Mouse (Mus musculus): ENCODE results near the gene Dcaf15. TPM values are rescaled to one million over a fixed set of nuclear protein-coding genes. Genes with fewer than 3 reads are reported as not detected.

The Dcaf15 gene
- polyA plus RNA-seq, 3 experiments from 2014 or later: 16.6 to 20.0 (median 18.6) TPM

DNA sequence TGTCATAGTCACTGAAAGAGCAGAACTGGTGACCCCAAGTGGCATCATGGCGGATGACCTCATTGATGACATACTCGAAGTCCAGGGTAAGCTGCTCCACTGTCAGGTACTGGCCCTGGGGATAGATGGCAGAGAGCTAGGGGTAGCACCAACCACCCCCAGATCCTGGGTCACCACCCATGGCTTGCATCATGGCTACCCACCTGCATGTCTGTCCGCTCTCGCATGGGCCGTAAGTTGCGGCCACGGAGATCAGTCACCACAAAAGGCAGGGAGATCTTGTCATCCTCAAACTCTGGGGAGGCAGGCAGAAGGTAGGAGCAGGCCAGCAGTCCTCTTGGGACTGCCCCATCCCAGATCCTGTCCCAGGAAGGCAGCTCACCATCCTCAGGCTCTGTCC, 6.2 kb downstream of the Dcaf15 start:
- ATAC-seq: no peak

DNA sequence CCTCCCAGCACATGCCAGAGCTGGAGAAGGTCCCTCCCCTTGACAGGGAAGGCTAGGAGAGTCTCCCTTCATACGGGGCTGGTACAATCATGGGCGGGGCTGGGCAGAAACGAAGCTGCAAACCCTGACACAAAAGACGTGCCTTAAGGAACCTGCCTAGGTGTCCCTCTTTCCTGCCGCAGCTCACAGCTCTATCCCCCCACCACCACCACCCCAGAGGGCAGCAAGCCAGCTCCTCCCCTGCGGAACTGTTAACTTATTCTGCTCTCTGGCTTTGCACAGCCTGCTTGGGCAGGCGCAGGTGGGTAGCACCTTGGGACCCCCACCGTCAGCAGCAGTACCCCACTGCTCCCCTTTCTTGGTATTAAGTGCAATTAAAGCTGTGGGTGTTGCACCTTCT, 8.5 kb downstream of the Dcaf15 start:
- ATAC-seq: no peak

DNA sequence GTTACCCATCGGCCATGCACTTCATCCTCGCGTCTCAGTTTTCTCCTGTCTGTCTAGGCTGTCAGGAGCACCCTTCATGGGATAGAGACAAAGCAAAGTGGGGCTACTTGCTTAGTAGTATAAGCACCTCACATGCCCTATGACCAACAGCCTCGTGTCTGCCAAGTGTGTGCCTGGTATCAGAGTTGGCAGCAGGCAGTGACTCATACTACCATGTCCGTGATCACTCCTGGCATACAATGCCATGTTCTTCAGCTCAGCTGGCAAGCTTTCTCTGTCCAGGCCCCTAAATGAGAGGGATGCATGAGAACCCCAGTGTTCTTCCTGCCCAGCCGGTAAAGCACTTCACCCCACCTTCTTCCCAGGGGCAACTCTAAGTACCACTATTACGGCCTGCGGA, 14.0 kb downstream of the Dcaf15 start:
- no peak for ATAC-seq

DNA sequence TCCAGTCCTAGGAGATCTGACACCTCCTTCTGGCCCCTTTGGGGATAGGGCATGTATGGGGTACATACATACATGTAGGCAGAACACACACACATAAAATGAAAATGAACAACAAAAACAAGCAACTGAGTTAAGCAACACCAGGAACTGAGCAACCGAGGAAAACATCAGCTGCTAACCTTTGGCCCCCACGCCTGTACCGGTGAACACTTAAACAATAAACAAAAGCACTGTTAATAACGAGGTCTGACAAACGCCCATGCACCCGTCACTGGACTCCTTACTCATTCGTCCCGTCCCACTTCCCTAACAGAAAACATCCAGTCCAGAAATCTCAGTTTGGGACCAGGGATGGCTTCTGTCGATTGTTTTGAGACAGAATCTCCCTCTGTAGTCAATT, 15.3 kb downstream of the Dcaf15 start:
- no peak for ATAC-seq

DNA sequence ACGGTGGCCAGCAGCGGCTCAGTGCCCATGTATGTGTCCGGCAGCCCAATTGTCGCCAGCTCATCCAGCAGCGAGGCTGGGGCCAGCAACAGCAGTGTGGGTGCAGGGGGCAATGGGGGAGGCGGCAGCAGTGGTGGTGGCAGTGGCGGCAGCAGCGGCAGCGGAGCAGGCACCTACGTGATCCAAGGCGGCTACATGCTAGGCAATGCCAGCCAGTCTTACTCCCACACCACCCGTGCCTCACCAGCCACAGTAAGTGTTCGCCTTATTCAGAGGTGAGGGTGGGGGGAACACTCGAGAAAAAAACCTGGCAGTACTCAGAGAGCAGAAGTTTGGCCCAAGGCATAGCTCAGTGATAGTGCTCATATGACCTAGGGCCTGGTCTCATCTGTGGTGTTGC, 16.7 kb downstream of the Dcaf15 start:
- ATAC-seq: no peak

DNA sequence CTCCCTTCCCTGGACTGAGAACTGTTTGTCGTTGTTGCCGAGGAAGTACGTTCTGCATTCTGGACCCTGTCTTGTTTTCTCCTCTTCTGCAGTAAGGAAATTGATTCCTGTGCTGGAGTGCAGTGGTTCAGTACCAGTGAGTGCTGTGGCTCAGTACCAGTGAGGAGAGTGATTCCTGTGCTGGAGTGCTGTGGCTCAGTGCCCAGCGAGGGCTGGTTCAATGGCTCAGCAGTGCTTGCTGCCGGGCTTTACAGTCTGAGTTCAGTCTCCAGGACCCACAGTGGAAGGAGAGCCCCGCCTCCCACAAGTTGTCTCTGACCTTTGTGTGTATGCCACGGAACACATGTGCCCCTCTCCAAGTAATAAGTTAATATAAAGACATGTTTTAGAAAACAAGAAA, 17.4 kb downstream of the Dcaf15 start:
- no peak for ATAC-seq

DNA sequence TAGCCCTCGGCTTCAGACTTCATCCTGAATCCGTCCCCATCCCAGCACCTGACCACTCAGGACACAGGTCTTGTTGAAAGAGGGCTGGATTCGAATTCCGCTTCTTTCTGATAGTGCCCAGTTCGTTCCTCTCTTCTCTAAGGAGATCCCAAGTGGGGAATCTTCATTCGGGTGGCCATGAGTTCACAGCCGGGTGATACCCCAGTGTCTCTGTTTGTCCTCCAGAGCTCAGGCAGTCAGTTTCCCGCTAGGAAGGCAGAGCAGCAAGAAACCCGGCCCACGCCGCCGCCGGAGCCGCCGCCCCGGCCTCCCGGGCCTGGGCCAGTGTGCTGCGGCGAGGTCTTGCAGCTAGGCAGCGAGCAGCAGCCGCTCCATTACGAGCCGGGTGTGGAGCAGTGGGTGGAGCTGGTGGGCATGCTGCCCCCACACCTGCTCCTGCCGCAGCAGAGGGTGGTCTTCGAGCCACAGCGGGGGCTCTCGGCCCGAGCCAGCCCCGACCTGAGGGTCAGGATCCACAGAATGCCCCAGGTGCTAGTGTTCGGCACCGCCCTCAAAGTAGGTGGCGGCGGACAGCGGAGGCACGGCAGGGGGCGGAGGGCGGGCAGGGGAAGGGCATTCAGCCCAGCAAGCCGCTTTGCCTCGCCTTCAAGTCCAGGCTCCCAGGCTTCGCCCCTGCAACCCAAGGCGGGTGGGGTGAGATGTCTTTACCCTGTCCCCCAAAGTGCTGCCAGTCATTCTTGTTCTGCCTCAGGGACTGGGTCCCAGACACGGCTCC, 20.0 kb downstream of the Dcaf15 start:
- ATAC-seq: no peak

DNA sequence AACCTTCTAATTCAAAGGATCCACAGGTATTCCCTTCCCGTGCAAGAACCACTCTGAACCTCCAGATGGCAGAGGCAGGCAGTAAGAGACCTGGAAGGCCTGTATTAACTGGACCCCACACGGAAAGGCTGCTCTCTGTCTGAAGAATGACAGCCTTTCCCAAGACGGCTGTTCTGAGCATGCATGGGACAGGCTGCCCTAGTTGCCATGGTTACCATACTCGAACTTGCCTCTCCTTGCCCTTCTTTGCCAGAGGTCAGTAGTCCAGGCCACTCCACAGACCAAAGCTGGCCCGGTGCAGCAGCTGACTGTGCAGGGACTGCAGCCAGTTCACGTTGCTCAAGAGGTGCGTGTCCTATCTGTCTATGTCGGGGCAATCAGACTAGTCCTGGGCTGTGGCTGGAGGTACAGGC, 20.7 kb downstream of the Dcaf15 start:
- ATAC-seq: no peak

DNA sequence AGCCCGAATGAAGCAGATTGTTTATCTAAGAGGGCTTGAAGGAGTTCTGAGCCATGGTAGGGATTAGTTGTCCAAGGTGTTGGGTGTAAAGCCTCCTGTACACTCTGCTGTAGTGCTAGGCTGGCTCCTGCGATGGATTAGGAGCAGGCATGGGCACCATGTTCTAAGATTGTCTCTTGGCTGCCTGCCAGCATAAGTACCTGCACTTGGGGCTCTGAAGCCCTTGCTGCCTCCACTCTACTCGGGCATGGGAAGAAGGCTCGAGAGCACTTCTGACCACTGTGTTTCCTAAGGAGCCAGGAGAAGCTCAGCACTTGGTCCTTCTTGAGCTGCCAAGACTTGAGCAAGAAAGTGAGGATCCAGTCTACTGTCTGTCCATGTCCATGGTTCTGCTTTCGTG, 25.4 kb downstream of the Dcaf15 start:
- ATAC-seq: no peak

DNA sequence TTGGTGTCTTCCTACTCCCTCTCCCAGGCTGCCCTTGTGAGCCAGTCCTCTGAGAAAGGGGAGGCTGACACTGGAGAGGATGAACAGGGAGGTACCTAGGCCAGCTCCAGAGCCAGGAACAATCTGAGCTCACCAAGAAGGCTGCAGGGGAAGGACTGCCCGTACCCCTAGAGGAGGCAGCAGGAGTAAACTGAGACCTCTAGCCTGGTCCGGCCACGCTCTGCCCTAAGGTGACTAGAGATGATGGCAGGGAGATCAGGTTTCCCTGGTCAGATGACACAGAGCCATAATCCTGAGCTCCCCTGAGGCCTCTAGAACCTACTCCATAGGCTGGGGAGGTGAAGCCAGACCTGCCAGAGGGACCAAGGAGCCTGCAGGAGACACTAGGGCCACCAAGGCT, 27.7 kb downstream of the Dcaf15 start:
- no peak for ATAC-seq

DNA sequence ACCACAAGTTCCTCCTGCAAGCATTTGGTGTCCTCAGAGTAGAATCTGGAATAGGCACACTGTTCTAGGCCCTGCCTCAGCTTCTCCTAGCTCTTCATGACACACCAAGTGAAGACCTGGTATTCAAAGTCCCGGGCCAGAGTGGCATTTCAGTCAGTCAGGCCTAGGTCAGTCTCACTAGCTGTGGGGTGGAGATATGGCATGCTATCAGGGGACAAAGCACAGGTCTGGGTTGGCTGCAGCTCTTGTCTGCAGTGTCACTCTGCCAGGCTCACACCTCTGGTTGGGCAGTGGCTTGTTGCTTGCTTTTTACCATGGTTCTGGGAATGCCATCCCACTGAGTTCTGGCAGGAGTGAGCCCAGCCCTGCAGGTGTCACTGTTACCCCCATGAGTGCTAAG, 28.2 kb downstream of the Dcaf15 start:
- ATAC-seq: no peak

DNA sequence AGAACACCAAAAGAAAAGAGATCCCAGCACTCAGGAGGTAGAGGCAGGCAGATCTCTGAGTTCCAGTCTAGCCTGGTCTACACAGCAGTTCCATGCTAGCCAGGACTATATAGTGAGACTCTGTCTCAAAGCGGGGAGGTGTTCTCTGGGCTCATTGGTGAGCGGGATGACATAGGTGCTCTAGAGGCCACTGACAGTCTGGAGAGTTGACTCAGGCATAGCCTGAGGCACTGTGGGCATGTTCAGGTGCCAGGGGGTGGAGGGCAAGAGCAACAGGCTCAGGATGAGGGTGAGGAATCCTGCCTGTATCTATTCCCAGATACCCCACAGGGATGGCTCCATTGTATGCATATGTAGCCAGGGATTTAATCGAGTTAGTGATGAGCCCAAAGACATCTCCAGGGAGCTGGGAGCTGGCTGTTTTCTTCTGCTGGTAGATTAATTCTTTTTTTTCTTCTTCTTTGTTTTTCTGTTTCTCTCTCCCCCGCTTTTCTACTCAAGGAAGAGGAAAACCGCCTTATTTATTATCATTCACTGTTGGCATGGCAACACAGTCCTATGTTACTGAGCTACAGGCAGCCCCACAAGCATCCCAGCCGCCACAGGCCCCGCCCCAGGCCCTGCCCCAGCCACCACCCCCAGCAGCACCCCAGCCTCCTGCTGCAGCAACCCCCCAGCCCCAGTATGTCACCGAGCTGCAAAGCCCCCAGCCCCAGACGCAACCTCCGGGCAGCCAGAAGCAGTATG, 31.2 kb downstream of the Dcaf15 start:
- ATAC-seq: peak; percentile 95

DNA sequence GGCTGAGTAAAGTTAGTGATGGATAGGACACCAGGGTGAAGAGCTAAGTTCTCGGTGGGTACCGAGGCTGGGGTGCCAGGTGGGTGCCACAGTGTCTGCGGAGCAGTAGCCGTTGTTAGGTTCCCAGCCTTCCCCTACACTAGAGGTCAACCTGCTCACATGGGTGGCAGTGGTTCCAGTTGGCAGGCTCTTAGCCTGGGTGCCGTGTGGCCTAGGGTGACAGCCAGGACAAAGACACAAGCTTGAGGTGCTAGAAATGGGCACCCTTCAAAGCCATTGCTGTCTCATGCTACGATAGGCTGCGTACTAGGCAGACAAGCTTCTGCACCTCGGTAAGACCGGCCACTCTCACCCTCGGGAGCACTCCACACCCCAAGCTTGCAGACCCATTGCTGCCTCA, 32.2 kb downstream of the Dcaf15 start:
- ATAC-seq: no peak

DNA sequence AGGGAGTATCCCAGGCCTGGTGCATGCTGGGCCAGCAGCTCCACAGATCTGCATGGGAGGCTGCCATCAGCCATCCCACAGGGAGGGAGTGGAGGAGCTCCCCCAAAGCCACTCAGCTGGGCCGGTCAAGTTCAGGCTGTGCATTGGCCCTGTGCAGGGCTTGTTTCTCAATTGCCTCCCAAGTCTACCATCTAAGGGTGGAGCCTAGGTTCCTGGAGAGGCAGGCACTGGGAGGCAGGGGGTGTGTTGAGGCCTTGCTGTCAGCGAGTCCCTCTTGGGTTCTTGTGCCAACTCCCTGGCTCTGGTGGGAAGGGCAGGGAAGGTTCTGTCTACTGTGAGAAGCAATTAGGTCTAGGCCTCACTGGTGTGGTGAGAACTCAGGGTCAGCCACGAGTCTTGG, 32.6 kb downstream of the Dcaf15 start:
- no peak for ATAC-seq

DNA sequence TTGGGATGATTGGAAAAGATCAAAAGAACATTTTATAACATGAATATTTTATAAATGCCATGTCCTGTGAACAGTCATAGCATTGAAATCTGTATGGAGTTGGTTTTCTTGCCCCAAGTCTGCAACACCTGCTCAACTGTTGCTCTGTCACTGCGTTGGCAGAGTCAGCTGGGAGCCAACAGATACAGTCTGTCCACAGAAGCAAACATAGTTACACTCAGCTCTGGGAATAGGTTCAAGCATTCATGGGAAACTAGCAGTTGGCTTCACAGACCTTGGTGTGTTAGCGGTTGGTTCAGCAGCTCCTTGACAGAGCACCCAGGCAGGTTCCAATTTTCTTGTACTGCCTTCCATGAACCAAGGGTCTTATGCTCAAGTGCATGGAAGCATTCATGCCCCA, 33.9 kb downstream of the Dcaf15 start:
- no peak for ATAC-seq

DNA sequence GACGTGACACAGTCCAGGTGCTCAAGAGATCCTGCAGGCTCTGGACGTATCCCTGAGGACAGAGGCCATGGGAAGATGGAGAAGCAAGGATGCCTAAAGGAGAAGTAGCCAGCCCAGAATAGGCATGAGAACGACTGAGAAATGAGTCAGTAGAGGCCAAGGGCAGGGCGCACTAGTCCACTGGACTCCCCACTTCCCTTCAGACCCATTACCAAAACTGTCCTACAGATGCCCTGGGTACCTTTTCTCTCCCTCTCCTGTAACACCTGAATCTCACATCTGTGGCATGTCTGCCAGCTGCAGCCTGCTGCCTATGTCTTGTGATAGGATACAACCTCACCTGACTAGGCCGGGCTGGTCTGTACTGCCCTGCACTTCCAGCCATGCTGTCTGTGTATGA, 34.3 kb downstream of the Dcaf15 start:
- ATAC-seq: no peak

DNA sequence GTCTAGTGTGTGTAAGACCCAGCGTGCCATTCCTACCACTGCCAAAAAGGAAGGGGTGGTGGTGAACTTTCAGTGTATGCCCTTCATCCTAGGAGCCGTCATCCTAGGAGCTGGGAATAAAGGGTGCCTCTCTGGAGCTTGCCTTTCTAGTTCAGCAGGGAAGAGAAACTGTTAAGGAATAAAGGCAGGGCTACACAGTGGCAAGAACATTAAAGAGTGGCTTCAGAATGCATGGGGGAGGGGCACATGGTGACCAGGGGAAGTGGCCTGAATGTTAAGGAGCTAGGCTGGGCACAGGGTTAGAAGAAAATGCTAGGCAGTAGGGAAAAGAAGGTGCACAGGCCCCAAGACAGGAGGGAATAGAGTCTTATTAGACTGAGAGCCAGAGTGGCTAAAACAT, 34.8 kb downstream of the Dcaf15 start:
- no peak for ATAC-seq

DNA sequence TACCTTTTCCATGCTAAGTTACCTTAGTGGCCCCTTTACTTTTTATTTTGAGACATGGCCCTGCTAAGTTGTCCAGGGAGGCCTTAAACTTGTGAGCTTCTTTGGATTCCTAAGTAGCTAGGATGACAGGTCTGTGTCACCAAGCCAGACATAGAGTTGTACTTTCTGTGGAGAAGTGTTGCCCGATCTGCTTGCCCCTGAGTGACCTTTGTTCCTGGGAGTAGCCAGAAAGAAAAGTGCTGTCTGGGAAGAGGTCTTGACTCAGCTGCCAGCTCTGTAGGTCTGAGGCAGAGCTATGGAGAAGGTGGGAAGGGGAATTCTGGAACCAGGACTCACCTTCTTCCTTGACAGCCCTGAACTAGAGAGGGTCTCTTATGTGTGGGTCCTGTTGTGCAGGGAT, 35.4 kb downstream of the Dcaf15 start:
- ATAC-seq: no peak

DNA sequence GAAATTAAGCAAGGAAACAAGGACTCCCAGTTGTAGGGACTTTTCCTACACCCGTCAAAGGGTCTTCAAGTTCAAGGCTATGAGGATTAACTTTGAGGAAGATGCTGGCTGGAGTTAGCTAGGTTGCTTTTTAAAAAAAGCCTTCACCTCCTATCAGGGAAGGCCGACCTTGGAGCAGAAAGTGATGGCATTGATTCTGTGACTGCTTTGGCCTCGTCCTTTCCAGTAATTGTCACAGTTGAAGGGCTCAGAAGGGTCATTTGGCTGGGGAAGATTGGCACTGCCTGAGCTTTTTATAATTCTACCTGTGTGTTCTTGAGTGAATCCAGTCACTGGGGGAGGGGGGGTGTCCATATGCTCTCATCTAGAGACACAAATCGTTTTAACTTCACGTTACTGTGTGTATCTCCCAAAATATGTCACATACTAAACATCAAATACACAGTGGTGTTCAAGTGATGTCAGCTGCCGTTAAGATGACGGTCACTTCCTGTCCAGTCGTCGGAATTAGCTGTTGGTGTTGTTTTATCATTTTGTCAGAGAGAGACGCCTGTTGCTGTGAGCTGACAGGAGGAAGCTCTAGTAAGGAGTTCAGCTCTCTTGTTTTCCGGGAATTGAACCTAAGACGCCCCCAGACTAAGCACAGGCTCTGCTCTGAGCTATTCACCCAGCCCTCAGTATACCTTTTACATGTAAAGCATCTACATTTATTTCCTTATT, 36.1 kb downstream of the Dcaf15 start:
- ATAC-seq: no peak

DNA sequence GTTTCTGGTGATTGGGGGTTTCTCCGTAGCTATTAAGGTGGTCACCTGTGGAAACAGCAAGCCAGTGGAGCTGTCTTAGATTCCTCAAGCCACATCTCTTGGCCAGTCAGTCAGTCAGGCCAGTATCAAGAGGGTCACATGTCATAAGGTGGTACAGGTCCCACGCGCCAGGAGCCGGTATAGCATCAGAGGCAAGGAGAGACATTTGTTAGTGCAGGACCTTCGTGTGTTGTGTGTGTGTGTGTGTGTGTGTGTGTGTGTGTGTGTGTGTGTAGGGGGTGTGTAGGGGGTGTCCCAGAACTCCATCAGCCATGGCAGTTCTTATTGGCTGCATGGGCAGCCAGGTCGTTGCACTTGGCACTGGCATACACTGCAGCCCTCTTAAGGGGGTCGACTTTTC, 36.7 kb downstream of the Dcaf15 start:
- no peak for ATAC-seq

DNA sequence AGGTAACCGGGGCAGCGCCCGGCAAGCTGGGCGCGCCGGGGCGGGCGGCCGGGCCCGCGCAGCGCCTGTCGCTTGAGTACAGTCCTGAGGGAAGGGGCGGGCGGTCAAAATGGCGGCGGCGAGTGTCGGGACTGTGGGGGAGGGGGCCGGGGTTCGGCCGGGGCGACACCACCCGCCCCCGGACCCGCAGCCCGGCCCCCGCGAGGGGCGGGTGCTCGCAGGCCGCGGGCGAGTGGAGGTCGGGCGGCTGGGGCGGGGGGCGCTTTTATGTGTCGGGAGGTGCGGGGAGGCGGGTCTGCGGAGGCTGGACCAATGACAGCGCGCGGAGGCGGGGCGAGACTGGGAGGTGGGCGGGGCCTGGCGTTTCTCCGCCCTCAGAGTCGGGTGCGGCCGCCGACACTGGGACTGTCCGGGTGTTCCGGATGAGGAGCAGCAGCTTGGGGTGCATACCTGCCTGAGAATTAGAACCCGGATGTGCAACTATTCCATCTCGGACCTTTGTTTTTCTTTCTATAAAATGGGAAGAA, 37.5 kb downstream of the Dcaf15 start:
- peak; percentile 45 for ATAC-seq

DNA sequence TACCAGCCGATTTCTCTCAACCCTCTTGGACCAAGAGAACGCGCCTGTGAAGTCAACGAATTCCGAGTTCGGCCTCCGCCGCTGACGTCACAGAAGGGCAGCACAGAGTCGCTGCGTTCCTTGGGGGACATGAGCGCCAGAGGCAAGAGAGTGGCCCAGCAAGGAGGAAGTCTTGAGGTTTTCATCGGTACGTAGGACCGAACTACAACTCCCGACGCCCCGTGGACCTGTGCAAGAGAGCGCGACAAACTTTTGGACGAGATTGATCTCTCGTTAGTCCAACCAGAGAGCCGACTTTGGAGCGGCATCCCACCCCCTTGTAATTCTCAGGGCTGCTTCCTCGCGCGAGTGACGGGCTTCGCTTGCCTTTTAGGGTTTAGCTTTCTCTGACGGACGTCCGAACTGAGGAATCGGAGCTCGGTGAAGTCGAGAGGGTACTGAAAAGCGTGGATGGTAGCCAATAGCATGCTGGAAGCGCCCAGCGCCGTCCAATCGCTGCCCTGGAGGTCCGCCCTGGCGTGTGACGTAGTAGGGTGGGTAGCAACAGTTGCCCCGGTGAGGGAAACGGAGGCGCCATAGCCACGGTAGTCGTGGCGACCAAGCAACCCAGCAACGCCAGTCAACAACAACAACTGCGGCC, 38.2 kb downstream of the Dcaf15 start, which contains the start of gene Rfx1:
Gene Rfx1, plus strand, starts transcription at position 544 of the 640 bp plus-strand sequence.
- peak; percentile 84 for ATAC-seq
